Mouse (Mus musculus) brown adipose tissue, adult 24 weeks (tissue): ENCODE data around the gene Tbc1d22a. TPM values are rescaled to one million over a fixed set of nuclear protein-coding genes. Genes with fewer than 3 reads are reported as not detected.

Experiments used
- H3K27ac ChIP-seq: fragments of 200-500 bp; replicated peaks from 2 replicates; pipeline ENCODE4 v1.5.1; 2012; ENCODE audit warnings: low read depth, mild to moderate bottlenecking, low read length
- H3K4me1 ChIP-seq: fragments of 200-500 bp; 2 replicates; pipeline ENCODE4 v1.6.1; 2012; ENCODE audit warnings: low read length, mixed read lengths; ENCODE audit not compliant: control insufficient read depth, insufficient read depth, insufficient read length
- H3K4me3 ChIP-seq: fragments of 200-500 bp; 2 replicates; pipeline ENCODE4 v1.5.1; 2012; ENCODE audit warnings: low read depth, mild to moderate bottlenecking, low read length, moderate library complexity; ENCODE audit not compliant: insufficient read depth
- polyA plus RNA-seq: library from polyadenylated mRNA; stranded (reverse); fragments of >200 nt; gene quantifications from 2 replicates; pipeline ENCODE4 v1.2.4, GENCODE M21; 2012; ENCODE audit not compliant: missing spikeins, insufficient read depth, insufficient read length

The Tbc1d22a gene
- polyA plus RNA-seq, 1 experiment, result 15.2 TPM

DNA sequence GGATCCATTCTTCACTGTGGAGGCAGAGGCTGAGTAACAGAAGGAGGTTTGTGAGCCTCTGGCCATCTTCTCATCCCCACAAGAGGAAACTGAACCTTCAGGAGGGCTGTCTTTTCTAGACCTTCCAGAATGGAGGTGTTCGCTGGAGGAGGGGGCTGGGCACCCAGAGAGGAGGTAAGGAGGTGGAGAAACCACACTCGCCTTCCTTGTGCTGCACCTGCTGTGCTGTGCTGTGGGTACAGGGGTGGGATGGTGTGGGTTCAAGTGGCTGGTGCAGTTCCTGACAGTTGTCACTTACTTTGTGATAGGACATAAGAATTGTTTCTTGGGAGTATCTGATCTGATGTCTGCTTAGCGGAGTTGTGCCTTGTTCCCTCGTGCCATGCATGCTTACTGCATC, 118.9 kb downstream of the Tbc1d22a start:
- H3K4me3 ChIP-seq, result no peak overlapping the region
- no peak overlapping the region for H3K27ac ChIP-seq
- H3K4me1 ChIP-seq, result 0 out of 2 replicates have a peak, but pooled peaks cover 2% of the 10 kb centered on the region

DNA sequence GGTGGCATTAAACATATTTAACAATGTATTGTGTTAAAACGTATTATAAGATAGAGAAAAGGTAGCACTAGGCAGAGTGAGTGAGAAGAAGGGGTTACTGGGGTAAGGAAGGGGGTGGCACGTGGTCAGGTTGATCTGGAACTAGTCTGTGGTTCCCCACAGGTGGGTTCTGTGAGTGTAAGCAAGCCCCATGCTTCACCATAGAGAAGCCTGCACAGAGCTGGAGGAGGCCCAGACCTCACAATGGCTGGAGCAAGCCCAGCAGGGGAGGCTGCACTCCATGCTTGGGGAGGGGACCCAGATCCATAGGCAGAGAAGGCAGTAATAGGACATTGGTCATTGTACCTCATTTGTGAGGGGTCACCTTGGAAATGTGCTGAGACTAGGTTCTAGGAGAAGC, 119.3 kb downstream of the Tbc1d22a start:
- no peak overlapping the region for H3K27ac ChIP-seq
- H3K4me3 ChIP-seq, result no peak overlapping the region
- H3K4me1 ChIP-seq, result 0 out of 2 replicates have a peak, but pooled peaks cover 2% of the 10 kb centered on the region

DNA sequence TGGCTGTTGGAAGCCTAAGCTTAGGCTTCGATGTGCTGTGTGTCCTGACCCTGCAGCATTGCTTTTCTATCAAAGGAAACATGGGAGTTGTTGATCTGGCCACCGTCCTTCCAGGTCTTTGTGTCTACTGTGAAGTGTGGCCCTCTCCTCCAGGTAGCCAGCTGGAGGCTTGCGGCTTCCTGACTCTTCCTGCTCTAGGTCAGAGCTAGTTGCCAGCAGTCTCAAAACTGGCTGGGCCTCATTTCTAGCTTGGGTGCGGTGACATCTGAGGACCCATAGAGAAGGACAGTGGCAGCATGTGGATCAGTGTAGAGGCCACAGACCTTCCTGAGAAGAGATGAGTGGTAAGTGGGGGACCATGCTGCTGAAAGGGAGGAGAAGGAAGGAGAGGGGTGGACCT, 120.0 kb downstream of the Tbc1d22a start:
- H3K27ac ChIP-seq, result no peak overlapping the region
- H3K4me1 ChIP-seq, result 0 out of 2 replicates have a peak, but pooled peaks cover 2% of the 10 kb centered on the region
- H3K4me3 ChIP-seq, result no peak overlapping the region

DNA sequence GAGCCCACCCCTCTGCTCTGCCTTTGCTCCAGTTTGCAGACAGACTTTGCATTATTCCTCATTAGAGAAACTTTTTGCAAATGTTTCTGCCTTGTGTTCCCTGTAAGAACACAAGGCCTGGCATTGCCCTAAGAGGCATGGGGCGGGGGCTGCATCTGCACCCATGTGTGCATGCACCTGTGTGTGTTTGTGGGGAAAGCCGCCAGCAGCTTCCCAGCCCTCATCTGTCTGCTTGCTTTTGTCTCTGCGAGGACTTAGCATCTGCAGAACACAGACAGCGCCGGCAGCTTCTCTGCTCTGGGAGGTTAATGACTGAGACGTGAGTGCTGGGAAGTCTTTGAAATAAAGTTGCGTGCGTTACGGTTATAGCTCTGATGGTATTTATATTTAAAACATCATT, 120.5 kb downstream of the Tbc1d22a start:
- no peak overlapping the region for H3K4me3 ChIP-seq
- no peak overlapping the region for H3K27ac ChIP-seq
- 0 out of 2 replicates have a peak, but pooled peaks cover 2% of the 10 kb centered on the region for H3K4me1 ChIP-seq

DNA sequence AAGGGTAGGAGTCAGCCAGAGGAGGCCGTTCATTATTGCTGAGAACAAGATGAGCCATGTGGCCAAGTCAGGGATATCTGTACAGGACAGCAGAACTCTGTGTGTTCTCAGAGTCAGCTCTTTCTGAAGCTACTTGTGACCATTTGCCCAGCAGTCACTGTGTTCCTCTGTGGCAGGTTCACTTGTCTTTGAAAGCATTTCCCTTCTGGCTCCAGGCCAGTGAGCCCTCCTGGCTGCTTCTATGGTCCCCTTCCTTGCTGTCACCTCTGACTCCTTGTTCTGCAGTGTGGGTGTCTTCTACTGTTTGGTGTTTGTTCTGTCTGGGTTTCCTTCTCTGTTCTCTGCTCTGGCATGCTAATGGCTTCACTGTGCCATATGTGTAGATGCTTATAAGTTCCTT, 121.5 kb downstream of the Tbc1d22a start:
- no peak overlapping the region for H3K27ac ChIP-seq
- no peak overlapping the region for H3K4me3 ChIP-seq
- H3K4me1 ChIP-seq, result 0 out of 2 replicates have a peak, but pooled peaks cover 2% of the 10 kb centered on the region

DNA sequence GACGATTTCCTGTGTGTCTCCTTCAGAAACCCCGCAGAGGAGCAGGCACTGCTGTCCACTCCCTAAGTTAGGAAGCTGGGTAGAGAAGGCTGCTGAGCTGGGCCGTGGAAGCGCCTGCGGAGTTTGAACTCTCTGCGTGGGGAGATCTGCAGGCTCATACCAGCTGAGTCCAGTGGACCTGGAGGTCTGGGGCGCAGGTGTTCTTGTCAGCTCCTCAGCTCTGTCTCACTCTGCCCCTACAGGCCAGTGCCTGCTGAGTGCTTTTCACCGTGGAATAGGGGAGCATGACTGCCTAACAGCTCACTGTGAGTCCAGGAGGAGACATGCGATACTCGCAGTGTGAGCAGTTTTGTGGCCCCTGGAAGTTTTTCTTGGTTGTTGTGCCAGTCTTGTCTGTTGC, 123.5 kb downstream of the Tbc1d22a start:
- H3K27ac ChIP-seq, result no peak overlapping the region
- no peak overlapping the region for H3K4me3 ChIP-seq
- H3K4me1 ChIP-seq, result 0 out of 2 replicates have a peak, but pooled peaks cover 2% of the 10 kb centered on the region

DNA sequence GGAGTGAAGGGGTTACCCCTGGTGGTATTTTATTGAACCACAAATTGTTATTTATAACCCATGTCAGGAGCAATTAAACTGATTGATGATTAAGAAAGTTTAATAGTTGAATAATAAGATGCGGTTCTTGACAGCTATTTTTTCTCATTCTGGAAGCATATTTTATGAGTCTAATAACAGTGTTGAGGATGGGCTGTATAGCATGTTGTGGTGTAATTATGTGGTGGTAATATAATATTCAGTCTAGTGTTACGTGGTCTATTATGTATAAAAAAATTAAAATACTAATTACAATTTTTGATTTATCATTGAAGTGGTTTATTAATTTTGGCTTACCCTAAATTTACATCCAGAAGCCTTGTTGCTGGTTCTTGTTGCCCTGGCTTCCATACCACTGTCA, 125.5 kb downstream of the Tbc1d22a start:
- Histone ChIP-seq H3K4me1 (0 out of 2 replicates have a peak, but pooled peaks cover 2% of the 10 kb centered on the region), H3K27ac (no peak overlapping the region), H3K4me3 (no peak overlapping the region)

DNA sequence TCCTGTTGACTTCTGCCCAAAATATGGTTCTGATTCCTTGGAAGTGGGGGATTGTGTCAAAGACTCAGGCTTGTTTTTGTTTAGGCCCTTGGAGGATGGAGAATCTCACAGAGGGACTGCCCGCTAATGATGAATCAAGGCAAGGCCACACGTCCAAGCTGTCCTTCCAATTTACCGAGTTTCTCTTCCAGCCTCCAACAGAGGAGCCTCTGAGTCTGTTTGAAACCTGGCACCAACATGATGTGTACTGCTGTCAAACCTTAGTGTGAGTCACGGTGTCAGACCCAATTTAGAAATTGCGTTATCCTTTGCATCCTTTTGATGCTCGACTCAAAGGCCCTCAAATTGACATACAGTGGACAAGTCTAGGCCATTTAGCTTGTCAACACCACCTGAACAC, 126.5 kb downstream of the Tbc1d22a start:
- Histone ChIP-seq H3K4me1 (no peaks in the 10 kb centered on the region; the same call in 1 of the 2 replicates), H3K4me3 (no peak overlapping the region), H3K27ac (no peak overlapping the region)

DNA sequence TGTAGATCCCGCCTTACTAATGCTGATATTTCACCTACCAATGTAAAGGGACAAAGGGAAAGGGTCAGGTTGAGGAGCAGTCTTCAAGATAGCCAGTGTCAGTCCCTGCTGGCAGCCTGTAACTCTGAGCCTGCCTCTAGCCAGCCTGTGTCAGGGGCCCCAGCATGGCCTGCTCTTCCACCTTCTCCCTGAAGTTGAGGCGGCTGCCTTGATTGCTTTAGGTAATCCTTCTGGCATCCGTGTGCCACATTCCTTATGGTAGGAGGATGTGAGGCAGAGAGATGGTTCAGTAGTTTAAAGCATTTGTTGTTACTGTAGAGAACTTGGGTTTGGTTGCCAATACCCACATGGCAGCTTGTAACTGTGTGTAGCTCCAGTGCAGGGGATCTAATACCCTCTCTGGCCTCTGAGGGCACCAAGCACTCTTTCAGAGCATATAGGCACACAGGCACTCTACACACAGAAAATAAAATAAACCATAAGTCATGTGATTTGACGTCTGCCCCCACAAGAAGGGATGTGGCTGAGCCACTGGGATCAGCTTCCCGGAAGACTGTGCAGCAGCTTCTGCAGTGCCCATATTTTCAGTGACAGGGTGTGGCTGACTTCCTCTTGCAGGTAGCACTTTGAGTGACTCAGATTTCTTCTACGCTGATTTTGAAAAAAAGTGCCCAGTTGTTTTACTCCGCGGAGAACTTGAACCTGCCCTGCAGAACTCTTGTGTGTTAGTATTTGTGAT, 128.5 kb downstream of the Tbc1d22a start:
- H3K4me3 ChIP-seq, result no peak overlapping the region
- no peak overlapping the region for H3K27ac ChIP-seq

DNA sequence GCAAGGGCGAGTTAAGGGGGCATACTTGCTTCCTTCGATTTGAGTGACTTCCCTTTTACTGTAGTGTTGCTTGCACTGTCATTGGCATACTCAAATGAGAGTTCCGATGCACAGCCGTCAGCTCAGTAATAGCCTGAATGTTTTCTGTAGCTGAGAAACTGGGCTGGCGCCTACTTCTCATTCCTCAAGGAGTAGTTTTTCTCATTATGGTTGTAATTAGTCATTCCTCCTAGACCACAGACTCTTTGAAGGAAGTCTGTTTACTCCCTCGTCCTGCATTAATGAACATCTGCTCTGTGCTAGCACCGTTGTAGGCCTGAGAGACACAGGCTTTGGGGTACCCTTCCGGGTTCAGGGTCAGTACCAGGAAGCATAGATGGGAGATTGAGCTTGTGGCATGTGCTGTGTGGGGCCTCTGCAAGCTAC, 130.7 kb downstream of the Tbc1d22a start:
- H3K27ac ChIP-seq, result no peak overlapping the region
- no peaks in the 10 kb centered on the region; the same call in 1 of the 2 replicates for H3K4me1 ChIP-seq
- no peak overlapping the region for H3K4me3 ChIP-seq

More for the DNA sequence above, 128.5 kb downstream of the Tbc1d22a start:
- no peaks in the 10 kb centered on the region; the same call in 1 of the 2 replicates for H3K4me1 ChIP-seq

DNA sequence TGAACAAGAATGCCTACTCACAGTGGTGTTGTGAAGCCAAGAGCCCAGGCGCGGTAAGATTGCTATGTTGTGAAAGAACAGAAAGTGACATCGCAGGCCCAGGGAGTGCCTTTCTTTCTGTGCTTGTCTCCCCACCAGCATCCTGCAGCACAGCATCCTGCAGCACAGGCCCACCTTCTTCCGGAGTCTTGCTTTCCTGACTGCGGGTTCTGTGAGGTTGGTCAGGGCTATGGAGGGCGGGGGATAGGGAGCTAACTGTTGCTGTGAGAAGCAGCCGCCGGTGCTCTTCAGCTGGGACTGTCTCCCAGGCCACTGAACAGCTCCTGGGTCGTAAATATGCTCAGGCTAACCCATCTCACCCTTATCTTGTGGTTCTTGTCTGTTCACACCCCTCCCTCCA, 131.6 kb downstream of the Tbc1d22a start:
- Histone ChIP-seq H3K27ac (no peak overlapping the region), H3K4me1 (no peaks in the 10 kb centered on the region; the same call in 1 of the 2 replicates), H3K4me3 (no peak overlapping the region)

DNA sequence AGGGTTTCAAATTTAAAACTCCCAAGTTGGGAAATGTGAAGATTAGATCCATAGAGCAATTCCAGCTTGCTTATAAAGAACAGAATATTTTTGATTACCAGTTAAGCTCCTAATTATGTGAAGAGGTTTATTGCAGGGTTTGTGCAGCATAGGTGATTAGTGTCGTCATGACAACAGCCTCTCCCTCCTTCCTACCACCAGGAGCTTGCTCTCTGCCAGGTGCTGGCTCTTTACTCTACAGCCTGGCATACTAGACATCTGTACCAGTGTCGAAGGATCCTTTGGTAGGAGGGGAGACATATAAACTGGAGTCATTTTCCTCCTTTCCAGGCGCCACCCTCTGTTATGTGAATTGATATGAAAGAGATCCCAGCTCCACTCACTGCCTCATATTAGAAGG, 132.3 kb downstream of the Tbc1d22a start:
- H3K4me3 ChIP-seq, result no peak overlapping the region
- H3K27ac ChIP-seq, result no peak overlapping the region
- no peaks in the 10 kb centered on the region; the same call in 1 of the 2 replicates for H3K4me1 ChIP-seq

DNA sequence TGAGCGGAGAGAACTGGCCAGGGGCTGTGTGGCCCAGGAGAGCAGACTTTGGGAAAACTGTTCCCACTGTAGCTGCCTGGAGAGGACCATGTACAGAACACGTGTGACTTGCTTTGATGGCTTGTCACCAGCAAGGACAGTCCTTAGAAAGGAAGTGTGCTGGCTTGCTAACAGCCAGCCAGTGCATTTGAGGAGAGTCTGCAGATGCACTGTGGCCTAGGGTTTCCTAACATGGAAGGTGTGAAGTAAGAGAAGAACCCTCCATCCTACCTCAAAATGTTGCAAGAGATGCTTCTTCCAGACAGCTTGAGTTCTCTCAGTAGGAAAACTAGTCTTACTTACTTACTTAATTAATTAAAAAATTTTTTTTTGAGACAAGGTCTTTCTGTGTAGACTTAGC, 140.7 kb downstream of the Tbc1d22a start:
- Histone ChIP-seq H3K4me1 (no peaks in the 10 kb centered on the region), H3K27ac (no peak overlapping the region), H3K4me3 (no peak overlapping the region)

DNA sequence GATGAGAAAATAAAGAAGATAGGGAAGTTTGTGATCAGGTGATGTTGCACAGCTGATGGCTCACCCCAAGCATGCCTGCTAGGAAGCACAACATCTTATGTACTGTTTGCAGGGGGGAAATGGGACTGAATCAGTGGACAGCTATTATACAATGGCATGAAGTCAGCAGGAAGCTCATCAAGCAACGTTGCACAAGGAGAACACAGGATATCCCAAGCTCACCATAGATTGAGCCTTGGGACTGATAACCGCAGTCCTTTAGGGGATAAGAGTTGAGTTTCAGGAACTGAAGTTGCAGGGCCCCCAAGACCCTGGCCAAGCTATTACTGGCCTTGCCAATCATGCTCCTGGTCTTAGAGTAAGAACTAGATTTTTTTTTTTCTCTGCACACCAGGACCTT, 141.6 kb downstream of the Tbc1d22a start:
- 0 out of 2 replicates have a peak, but pooled peaks cover 2% of the 10 kb centered on the region for H3K4me1 ChIP-seq
- H3K27ac ChIP-seq, result no peak overlapping the region
- no peak overlapping the region for H3K4me3 ChIP-seq

DNA sequence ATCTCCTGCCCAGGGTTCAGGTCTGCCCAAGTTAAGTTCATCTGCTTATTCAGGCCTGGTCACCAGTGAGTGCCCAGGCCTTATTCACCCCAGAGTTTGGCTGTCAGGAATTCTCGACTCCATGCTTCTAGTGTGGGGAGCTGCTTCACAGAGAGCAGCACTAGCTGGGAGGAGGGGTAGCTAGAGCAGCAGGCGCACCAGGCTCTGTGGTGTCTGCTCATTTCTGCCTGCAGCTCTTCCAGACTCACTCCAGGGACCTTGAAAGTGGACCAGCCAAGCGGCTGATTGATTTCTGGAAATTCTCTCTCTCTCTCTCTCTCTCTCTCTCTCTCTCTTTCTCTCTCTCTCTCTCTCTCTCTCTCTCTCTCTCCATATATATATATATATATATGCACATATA, 146.1 kb downstream of the Tbc1d22a start:
- Histone ChIP-seq H3K4me3 (no peak overlapping the region), H3K27ac (no peak overlapping the region), H3K4me1 (0 out of 2 replicates have a peak, but pooled peaks cover 2% of the 10 kb centered on the region)
